Mouse (Mus musculus): ENCODE measurements around the gene Adrb1. TPM values are rescaled to one million over a fixed set of nuclear protein-coding genes. Genes with fewer than 3 reads are reported as not detected.
A peak's percentile ranks its signal among the peaks of the same experiment; 100 is the strongest.

The Adrb1 gene
- polyA plus RNA-seq, 1 experiment from 2014 or later: 1.8 TPM

DNA sequence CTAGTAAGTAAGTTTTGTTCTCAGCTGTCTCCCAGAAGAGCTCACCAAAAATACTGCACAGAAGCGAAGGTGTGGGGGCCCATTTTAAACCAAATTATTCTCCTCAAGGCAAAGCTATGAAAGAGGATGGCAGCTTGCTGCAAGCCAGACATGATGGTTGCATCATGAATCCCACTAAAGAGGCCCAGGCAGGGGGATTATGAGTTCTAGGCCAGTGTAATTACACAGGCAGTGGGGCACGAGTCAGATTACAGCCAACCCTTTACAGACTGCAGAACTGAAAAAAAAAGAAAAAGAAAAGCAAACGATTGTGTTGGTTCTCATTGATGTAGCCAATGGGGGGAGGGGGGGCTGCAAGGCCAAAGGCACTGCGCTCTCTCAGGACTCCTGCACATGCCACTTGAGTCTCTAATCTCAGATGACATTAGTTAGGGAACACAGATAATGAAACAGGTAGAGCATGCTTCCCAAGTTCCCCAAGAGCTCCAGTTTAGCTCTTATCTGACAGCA is 7.3 kb upstream of the Adrb1 start:
- no peak for DNase-seq (ENCODE audit: low spot score)
- 50% methylated on average over 4 of the region's 4 CpGs for WGBS
- no peaks in the 10 kb centered on the region for H3K9me3 ChIP-seq (ENCODE audit: control insufficient read depth, low read length)
- no peak overlapping the region for H3K9ac ChIP-seq
- H3K27ac ChIP-seq: no peak overlapping the region
- no peak for ATAC-seq (ENCODE audit: low FRiP score)
- no peak overlapping the region for H3K4me2 ChIP-seq (replicated peaks)
- H3K36me3 ChIP-seq (replicated peaks; ENCODE audit: control insufficient read depth, insufficient read depth): no peaks in the 10 kb centered on the region
- no peaks in the 10 kb centered on the region for H3K4me1 ChIP-seq (replicated peaks; ENCODE audit: control insufficient read depth, insufficient read depth, low read length)
- peaks cover 9% of the 10 kb centered on the region; the same call in 1 of the 2 replicates for H3K27me3 ChIP-seq (ENCODE audit: control insufficient read depth, insufficient read depth, low read length)
- H3K4me3 ChIP-seq (replicated peaks; ENCODE audit: low read length): no peak overlapping the region

DNA sequence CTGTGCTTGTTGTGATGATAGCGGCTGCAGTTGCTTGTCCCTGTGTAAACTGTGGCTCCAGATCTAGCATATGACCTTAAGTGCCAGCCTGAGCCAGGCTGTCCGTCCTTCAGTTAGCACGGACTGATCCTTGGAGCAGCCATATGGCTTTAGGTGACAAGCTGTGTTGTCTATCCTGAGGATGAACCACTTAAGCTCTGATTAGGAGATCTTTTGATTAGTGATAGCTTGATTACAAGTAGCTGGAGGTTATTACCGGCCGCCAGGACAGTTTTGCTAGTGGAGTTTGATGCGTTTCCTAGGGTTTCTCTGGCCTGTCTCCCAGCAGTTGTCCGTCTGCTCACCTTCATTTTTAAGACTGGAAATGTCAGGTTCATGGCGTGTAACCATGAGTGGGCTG is 4.0 kb upstream of the Adrb1 start:
- no peak overlapping the region for H3K9ac ChIP-seq
- no peak overlapping the region for H3K4me3 ChIP-seq (replicated peaks; ENCODE audit: low read length)
- whole genome bisulfite sequencing: 79% methylated on average over 8 of the region's 8 CpGs
- DNase-seq (ENCODE audit: low spot score) (no peak), ATAC-seq (ENCODE audit: low FRiP score) (no peak)
- H3K4me2 ChIP-seq (replicated peaks): no peak overlapping the region
- peaks cover 39% of the 10 kb centered on the region for H3K27me3 ChIP-seq (ENCODE audit: control insufficient read depth, insufficient read depth, low read length)
- H3K4me1 ChIP-seq (replicated peaks; ENCODE audit: control insufficient read depth, insufficient read depth, low read length): peaks cover 10% of the 10 kb centered on the region
- no peak overlapping the region for H3K27ac ChIP-seq
- H3K9me3 ChIP-seq (ENCODE audit: control insufficient read depth, low read length): no peaks in the 10 kb centered on the region
- no peaks in the 10 kb centered on the region for H3K36me3 ChIP-seq (replicated peaks; ENCODE audit: control insufficient read depth, insufficient read depth)

DNA sequence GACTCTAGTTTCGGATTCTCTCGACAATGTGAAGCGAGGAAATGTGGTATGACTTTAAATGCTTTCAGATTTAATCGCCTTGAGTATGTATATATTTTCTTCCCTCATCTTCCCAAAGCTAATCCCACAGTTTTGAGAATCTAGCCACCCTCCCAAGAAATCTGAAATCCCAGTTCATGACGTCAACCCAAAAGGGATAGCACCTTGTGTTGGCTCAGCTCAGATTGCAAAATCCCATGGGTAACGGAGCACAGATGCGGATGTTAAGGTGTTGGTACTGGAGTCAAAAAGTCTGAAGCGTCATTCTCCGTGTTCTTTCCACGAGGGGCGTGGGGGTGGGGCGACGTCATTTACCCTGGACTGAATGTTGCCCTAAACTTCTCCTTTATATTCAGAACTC is 1.1 kb upstream of the Adrb1 start:
- ATAC-seq (ENCODE audit: low FRiP score) (no peak), DNase-seq (ENCODE audit: low spot score) (no peak)
- Histone ChIP-seq H3K27ac (no peak overlapping the region), H3K9me3 (ENCODE audit: control insufficient read depth, low read length) (no peaks in the 10 kb centered on the region), H3K4me1 (replicated peaks; ENCODE audit: control insufficient read depth, insufficient read depth, low read length) (peaks cover 17% of the 10 kb centered on the region), H3K9ac (no peak overlapping the region), H3K4me2 (replicated peaks) (peak overlapping the region; percentile 94), H3K4me3 (replicated peaks; ENCODE audit: low read length) (peak overlapping the region; percentile 58), H3K36me3 (replicated peaks; ENCODE audit: control insufficient read depth, insufficient read depth) (no peaks in the 10 kb centered on the region), H3K27me3 (ENCODE audit: control insufficient read depth, insufficient read depth, low read length) (peaks cover 66% of the 10 kb centered on the region)
- WGBS: 31% methylated on average over 13 of the region's 13 CpGs

DNA sequence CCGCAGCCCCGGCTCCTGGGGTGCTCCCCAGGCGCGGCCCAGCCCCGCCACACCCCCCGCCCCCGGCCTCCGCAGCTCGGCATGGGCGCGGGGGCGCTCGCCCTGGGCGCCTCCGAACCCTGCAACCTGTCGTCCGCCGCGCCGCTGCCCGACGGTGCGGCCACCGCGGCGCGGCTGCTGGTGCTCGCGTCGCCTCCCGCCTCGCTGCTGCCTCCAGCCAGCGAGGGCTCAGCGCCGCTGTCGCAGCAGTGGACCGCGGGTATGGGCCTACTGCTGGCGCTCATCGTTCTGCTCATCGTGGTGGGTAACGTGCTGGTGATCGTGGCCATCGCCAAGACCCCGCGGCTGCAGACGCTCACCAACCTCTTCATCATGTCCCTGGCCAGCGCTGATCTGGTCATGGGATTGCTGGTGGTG is 300 bp downstream of the Adrb1 start:
- peak overlapping the region; percentile 62 for H3K9ac ChIP-seq
- DNase-seq (ENCODE audit: low spot score) (no peak), ATAC-seq (ENCODE audit: low FRiP score) (peak; percentile 35; the same call in 1 of the 2 replicates)
- no peaks in the 10 kb centered on the region for H3K36me3 ChIP-seq (replicated peaks; ENCODE audit: control insufficient read depth, insufficient read depth)
- 2% methylated on average over 37 of the region's 48 CpGs for WGBS
- no peak overlapping the region for H3K27ac ChIP-seq
- H3K27me3 ChIP-seq (ENCODE audit: control insufficient read depth, insufficient read depth, low read length): peaks cover 71% of the 10 kb centered on the region
- peaks cover 17% of the 10 kb centered on the region for H3K4me1 ChIP-seq (replicated peaks; ENCODE audit: control insufficient read depth, insufficient read depth, low read length)
- H3K9me3 ChIP-seq (ENCODE audit: control insufficient read depth, low read length): no peaks in the 10 kb centered on the region
- peak overlapping the region; percentile 58 for H3K4me3 ChIP-seq (replicated peaks; ENCODE audit: low read length)
- peak overlapping the region; percentile 94 for H3K4me2 ChIP-seq (replicated peaks)

DNA sequence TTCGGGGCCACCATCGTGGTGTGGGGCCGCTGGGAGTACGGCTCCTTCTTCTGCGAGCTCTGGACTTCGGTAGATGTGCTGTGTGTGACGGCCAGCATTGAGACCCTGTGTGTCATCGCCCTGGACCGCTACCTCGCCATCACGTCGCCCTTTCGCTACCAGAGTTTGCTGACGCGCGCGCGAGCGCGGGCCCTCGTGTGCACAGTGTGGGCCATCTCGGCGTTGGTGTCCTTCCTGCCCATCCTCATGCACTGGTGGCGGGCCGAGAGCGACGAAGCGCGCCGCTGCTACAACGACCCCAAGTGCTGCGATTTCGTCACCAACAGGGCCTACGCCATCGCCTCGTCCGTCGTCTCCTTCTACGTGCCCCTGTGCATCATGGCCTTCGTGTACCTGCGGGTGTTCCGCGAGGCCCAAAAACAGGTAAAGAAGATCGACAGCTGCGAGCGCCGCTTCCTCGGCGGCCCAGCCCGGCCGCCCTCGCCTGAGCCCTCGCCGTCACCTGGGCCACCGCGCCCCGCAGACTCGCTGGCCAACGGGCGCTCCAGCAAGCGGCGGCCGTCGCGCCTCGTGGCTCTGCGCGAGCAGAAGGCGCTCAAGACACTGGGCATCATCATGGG is 822 bp downstream of the Adrb1 start:
- peaks cover 71% of the 10 kb centered on the region for H3K27me3 ChIP-seq (ENCODE audit: control insufficient read depth, insufficient read depth, low read length)
- no peak for DNase-seq (ENCODE audit: low spot score)

DNA sequence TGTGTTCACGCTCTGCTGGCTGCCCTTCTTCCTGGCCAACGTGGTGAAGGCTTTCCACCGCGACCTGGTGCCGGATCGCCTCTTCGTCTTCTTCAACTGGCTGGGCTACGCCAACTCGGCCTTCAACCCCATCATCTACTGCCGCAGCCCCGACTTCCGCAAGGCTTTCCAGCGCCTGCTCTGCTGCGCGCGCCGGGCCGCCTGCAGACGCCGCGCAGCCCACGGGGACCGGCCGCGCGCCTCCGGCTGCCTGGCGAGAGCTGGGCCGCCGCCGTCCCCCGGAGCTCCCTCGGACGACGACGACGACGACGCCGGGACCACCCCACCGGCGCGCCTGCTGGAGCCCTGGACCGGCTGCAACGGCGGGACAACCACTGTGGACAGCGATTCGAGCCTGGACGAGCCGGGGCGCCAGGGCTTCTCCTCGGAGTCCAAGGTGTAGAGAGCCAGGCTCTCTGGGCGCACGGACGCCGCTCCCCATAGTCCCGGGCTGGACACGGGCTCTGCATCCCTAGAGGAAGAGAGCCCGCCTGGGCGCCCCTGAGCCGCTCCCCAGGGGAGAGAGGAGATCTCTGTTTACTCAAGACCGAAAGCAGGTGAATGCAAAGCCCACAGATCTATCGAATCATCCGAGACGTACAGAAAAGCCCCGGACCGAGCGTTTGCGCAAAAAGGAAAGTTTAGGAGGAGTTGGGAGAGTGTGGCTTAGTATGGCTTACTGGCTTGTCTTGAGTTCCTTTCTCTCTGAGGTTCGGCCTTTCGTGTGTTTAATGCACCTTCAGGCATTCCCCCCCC is 1.5 kb downstream of the Adrb1 start:
- Histone ChIP-seq H3K4me2 (replicated peaks) (peak overlapping the region; percentile 94), H3K9me3 (ENCODE audit: control insufficient read depth, low read length) (no peaks in the 10 kb centered on the region), H3K9ac (peak overlapping the region; percentile 62), H3K27me3 (ENCODE audit: control insufficient read depth, insufficient read depth, low read length) (peaks cover 71% of the 10 kb centered on the region), H3K27ac (no peak overlapping the region), H3K36me3 (replicated peaks; ENCODE audit: control insufficient read depth, insufficient read depth) (no peaks in the 10 kb centered on the region), H3K4me1 (replicated peaks; ENCODE audit: control insufficient read depth, insufficient read depth, low read length) (peaks cover 17% of the 10 kb centered on the region), H3K4me3 (replicated peaks; ENCODE audit: low read length) (peak overlapping the region; percentile 58)
- ATAC-seq (ENCODE audit: low FRiP score) (peak; percentile 12; the same call in 1 of the 2 replicates), DNase-seq (ENCODE audit: low spot score) (no peak)
- WGBS: under 1% methylated on average over 68 of the region's 71 CpGs

More for the DNA sequence above, 822 bp downstream of the Adrb1 start:
- H3K9ac ChIP-seq: peak overlapping the region; percentile 62
- peak; percentile 24; the same call in 1 of the 2 replicates for ATAC-seq (ENCODE audit: low FRiP score)
- H3K36me3 ChIP-seq (replicated peaks; ENCODE audit: control insufficient read depth, insufficient read depth): no peaks in the 10 kb centered on the region
- H3K4me2 ChIP-seq (replicated peaks): peak overlapping the region; percentile 94
- H3K4me1 ChIP-seq (replicated peaks; ENCODE audit: control insufficient read depth, insufficient read depth, low read length): peaks cover 17% of the 10 kb centered on the region
- H3K27ac ChIP-seq: no peak overlapping the region
- peak overlapping the region; percentile 58 for H3K4me3 ChIP-seq (replicated peaks; ENCODE audit: low read length)
- WGBS: 2% methylated on average over 69 of the region's 69 CpGs
- no peaks in the 10 kb centered on the region for H3K9me3 ChIP-seq (ENCODE audit: control insufficient read depth, low read length)

DNA sequence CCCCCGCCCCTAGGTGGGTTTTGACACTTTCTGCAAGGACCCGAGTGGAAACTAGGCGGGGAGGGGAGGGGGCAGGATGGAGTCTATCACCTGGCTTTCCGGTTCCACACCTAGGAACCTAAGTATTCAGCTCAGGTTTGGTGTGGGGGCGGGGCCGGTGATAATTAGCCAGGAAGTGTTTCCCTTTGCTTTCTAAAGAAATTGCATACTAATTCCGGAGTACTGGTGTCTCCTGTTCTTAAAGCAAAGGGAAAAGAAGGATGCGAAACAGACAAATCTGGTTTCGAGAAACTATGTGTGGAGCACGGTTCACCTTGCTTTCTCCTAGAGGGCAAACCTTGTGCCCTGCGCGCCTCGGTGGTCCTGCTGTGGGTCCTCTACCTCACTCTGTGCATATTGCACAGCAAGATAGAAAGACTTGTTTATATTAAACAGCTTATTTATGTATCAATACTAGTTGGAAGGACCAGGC is 2.2 kb downstream of the Adrb1 start:
- Histone ChIP-seq H3K27ac (no peak overlapping the region), H3K36me3 (replicated peaks; ENCODE audit: control insufficient read depth, insufficient read depth) (no peaks in the 10 kb centered on the region), H3K9me3 (ENCODE audit: control insufficient read depth, low read length) (no peaks in the 10 kb centered on the region), H3K4me1 (replicated peaks; ENCODE audit: control insufficient read depth, insufficient read depth, low read length) (peaks cover 17% of the 10 kb centered on the region), H3K4me3 (replicated peaks; ENCODE audit: low read length) (peak overlapping the region; percentile 58), H3K4me2 (replicated peaks) (peak overlapping the region; percentile 94), H3K27me3 (ENCODE audit: control insufficient read depth, insufficient read depth, low read length) (peaks cover 68% of the 10 kb centered on the region), H3K9ac (no peak overlapping the region)
- 8% methylated on average over 12 of the region's 13 CpGs for WGBS
- DNase-seq (ENCODE audit: low spot score) (no peak), ATAC-seq (ENCODE audit: low FRiP score) (no peak)

DNA sequence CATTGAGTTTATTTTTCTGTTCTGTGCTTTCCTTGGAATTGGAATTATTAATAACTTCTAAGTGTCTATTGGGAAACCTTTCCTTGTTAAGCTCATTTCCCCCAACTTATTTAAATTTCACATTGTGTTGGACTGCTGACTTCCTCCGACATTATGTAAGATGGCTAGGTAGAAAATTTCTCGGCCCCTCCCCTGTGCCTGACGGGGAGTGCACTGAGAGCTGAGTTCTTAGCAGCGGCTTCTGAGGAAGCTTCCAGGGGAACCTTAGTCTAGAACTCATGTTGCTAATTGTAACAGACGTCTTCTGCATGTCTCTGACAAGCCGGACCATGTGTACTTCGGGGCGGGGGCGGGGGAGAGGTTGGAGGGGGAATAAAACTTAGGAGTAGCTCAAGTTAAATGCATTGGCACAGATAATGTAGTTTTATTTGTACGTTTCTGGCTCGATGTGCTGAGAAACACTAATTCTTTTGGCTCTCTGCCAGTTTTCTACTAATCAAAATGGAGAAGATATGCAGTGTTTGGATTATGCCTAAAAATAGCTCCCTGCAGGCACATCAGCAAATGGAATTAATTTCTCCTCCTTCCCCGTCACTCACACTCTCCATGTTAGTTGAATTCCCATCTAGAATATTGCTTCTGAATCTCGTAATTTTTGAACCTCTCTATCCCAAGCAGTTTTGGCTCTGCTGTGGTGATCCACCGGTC is 5.3 kb downstream of the Adrb1 start:
- Histone ChIP-seq H3K4me3 (replicated peaks; ENCODE audit: low read length) (no peak overlapping the region), H3K36me3 (replicated peaks; ENCODE audit: control insufficient read depth, insufficient read depth) (no peaks in the 10 kb centered on the region), H3K4me1 (replicated peaks; ENCODE audit: control insufficient read depth, insufficient read depth, low read length) (peaks cover 14% of the 10 kb centered on the region), H3K9me3 (ENCODE audit: control insufficient read depth, low read length) (no peaks in the 10 kb centered on the region), H3K27ac (no peak overlapping the region), H3K4me2 (replicated peaks) (no peak overlapping the region), H3K9ac (no peak overlapping the region), H3K27me3 (ENCODE audit: control insufficient read depth, insufficient read depth, low read length) (peaks cover 40% of the 10 kb centered on the region)
- ATAC-seq (ENCODE audit: low FRiP score) (peak; percentile 17; the same call in 1 of the 2 replicates), DNase-seq (ENCODE audit: low spot score) (peak; percentile 66)
- 58% methylated on average over 14 of the region's 14 CpGs for WGBS

Measured in hindbrain, embryonic 14.5 days (tissue).